Mouse (Mus musculus): Measurements from ENCODE around the gene Rfx2.

Rfx2 gene

DNA sequence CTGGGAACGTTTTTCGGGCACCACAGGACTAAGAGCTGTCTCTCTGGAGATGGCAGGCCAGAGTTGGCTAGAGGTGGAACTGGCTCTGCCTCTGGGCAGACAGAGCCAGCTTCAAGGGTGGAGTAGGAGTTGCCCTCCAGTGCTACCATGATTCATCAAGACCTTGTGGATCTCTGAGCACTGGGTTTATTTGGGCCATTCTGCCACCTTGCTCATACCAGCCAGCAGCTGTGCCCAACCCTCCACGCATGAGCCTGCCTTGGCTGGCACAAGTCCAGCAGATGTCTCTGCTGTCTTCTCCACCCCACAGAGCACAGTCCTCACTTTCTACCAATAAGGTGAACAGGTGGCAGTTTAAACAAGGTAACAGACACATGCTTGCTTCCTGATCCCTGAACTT, 41.9 kb downstream of the Rfx2 start:
- no peak for DNase-seq (ENCODE audit: low spot score in 2 of 2)

DNA sequence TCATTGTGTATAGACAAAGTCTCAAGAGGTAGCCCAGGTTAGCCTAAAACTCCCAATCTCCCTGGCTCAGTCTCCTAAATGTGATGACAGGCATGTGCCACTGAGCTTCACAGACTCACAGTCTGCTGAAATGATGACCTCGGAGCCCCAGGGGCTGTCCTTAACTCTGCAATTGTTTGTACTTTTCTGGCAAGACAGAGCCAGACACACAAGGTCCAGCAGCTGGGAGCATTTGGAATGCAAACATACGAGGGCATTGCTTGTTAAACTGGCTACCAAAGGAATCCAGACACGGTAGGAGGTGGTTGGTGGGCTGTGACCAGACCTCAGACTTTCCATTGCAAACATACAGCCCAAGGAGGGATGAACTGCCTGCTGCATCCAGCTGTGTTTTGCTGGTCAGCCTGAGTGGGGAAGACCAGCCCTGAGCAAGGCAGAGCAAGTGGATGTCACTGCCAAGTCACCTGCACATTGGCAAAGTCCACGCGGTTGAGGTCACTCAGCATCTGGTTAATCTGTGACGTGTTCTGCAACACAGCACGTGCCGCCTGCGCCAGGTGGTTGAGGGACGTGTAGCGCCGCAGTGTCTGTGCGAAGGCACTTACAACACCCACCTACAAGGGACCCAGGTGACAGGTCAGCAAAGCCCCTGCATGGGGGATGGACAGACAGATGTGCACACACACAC, 50.4 kb downstream of the Rfx2 start:
- no peak for DNase-seq (ENCODE audit: low spot score in 2 of 2)

DNA sequence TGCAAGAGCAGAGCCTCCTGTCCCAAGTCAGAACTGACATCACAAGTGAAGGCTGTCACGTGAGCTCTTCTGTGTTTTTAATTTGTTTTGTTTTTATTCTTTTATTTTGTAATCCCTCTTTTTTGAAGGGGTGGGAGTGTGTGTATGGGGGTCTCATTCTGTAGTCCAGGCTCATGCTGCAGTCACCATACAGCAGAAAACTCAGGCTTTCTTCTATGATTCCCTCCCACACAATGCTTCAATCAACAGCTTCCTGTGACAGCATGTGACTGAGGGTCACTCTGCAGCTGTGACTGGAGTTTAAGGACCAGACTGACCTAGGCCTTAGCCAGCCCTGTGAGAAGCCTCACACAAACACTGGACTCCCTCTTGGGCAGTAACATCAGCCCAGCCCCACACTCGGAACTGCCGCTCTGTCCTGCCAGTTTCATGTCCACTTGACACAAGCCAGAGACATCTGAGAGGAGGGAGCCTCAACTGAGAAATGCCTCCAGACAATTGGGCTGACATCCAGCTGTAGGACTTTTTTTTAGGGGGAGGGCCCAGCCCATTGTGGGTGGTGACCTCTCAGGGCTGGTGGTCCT, 51.9 kb downstream of the Rfx2 start:
- no peak for DNase-seq (ENCODE audit: low spot score in 2 of 2)

DNA sequence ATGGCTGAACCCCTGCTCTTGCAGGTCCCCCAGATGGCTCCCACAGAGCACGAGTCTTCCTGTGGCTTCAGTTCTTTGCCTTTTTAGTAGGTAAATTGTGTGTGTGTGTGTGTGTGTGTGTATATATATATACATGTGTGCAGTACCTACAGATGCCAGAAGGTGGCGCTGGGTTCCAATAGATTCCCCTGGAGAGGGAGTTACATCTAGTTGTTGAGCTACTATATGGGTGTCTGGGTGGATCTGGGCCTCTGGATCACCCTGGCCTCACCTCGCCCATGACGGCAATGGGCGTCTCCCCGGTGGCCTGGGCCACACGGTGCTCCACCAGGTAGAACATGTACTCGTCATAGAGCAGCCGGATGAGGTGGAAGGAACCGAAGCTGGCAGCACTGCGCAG, 53.2 kb downstream of the Rfx2 start:
- no peak for DNase-seq (ENCODE audit: low spot score in 2 of 2)

DNA sequence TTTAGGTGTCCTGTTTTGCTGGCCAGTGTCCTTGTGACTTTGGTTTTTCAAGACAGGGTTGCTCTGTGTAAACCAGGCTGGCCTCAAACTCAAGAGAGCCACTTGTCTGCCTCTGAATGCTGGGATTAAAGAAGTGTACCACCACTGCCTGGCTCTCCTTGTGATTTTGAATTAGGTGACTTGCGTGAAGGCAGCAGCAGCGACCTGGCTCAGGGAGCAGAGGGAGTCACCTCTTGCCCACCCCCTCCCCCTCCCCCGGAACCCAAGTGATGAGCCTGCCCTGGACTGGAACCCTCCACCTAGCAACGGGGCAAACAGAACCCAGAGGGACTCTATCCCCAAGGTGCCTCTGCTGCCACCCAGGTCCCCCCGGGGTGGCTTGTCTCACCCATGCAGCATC, 60.9 kb downstream of the Rfx2 start, which contains the start of gene Prr22:
Gene Prr22 (plus strand): TSS at position 301 of the 400 bp plus-strand sequence.
- no peak for DNase-seq (ENCODE audit: low spot score in 2 of 2)

DNA sequence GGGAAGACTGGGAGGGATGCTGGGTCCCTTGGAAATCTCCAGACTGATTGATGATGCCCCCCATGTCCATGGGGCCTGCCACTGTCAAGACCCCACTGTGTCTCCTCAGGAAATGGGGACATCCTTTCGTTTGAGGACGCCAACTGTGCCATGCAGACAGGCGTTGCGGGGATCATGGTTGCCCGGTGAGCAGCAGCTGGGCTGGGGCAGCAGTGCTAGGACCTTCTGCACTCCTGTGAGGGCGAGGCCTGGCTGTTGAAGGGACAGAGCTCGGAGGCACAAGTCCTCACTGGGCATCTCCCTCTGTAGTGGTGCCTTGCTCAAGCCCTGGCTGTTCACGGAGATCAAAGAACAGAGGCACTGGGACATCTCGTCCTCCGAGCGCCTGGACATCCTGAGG, 61.9 kb downstream of the Rfx2 start:
- DNase-seq (ENCODE audit: low spot score in 2 of 2) = no peak

DNA sequence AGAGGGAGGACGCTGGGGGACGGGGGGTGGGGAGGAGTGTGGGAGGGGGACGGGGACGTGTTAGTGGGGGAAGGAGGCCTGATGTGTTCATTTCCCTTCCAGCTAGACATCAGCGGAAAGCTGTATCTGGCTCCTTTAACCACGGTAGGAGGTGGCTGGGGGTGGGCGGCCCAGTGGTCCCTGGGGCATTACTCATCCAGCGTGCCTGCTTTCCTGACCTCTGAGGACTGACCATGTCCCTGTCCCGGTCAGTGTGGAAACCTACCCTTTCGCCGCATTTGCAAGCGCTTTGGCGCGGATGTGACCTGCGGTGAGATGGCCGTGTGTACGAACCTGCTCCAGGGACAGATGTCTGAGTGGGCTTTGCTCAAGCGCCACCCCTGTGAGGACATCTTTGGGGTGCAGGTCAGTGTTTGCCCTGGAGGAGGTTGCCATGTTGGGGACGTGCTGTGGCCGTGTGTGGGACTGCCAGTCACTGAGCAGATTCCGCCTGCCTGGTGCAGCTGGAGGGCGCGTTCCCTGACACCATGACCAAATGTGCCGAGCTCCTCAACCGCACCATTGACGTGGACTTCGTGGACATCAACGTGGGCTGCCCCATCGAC, 63.2 kb downstream of the Rfx2 start:
- DNase-seq (ENCODE audit: low spot score in 2 of 2) = no peak

DNA sequence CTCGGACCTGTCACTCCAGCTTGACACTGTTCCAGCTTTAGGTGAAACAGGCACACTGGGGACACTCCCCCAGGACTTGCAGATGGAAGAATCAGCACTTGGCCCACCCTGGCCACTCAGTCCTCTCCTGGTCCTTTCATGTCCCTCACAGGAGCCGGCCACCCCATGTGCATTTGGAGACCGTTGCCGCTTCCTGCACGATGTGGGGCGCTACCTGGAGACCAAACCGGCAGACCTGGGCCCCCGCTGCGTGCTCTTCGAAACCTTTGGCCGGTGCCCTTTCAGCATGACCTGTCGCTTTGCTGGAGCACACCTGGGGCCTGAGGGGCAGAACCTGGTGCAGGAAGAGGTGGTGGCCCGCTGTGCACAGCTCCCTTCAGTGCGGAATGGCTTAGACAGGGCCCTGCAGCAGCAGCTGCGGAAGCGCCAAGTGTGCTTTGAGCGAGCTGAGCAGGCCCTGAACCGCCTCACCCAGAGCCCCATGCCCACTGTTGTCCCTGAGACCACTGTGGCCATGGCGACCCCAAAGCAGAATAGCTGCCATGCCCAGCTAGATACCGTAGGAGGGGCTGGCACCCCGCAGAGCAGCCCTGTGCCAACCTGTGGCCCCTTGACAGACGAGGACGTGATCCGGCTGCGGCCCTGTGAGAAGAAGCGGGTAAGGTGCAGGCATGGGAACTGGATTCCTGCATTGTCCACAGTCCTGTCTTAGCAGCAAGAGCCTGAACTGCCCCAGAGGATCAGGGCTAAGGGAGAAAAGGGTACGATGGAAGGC, 64.0 kb downstream of the Rfx2 start:
- DNase-seq (ENCODE audit: low spot score in 2 of 2) = no peak

DNA sequence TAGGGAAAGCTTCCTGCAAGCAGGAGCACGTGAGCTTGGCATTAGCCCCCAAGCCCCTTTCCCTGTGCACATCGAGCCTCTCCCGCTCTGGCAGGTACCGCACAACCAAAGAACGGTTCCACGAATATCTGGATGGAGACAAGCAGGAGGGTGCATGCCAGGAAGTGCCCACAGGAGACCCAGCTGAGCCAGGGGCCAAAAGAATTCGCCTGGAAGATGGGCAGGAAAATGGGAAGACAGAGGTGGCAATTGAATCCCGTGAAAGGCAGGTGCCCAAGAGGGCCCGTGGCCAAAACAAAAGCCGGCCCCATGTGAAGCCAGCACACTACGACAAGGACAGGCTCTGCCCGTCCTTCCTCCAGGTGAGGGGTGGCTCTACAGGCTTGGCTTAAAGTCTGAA, 65.4 kb downstream of the Rfx2 start:
- DNase-seq (ENCODE audit: low spot score in 2 of 2) = no peak

DNA sequence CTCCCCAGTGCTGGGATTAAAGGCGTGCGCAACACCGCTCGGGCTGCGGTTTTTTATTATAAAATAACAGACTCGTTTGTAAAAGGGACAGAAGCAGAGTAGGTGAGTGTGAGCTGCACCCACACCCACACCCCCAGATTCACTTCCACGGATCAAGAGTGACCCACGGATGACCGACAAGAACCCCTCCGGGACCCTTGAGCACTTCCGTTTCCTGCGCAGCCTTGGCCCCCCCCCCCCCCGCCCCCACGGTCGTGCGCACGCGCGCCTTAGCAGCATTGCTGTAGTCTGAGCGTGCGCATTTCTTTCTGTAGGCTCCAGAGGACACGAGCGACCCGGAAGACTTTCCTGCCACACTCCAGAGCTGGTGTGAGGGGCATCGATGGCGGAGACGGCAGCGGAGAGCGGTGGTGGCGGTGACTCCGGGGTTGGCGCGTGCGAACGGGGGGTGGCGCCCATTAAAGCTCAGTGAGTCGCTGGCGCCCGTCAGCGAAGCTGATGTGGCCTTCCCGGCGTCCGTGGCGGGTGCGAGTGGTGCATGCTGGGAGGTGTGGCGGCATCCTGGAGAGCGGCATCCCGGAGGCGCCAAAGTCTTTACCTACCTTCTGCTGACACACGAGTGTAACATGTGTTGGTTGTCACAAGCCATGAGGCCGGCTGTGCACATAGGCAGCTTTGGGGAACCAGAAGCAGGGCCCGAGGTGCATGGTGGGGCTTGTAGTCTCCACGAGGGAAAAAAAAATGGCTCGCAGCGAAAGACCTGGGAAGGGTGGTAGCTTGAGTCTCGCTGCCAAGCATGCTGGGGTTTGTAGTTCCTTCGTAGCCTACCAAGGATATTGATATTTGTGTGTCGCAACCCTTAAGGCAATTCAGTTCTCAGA, 66.1 kb downstream of the Rfx2 start, which contains the start of gene Dus3l:
Gene Dus3l (plus strand): TSS at position 284 of the 881 bp plus-strand sequence.
- peak; percentile 86 to 90 for DNase-seq (ENCODE audit: low spot score in 2 of 2)

DNA sequence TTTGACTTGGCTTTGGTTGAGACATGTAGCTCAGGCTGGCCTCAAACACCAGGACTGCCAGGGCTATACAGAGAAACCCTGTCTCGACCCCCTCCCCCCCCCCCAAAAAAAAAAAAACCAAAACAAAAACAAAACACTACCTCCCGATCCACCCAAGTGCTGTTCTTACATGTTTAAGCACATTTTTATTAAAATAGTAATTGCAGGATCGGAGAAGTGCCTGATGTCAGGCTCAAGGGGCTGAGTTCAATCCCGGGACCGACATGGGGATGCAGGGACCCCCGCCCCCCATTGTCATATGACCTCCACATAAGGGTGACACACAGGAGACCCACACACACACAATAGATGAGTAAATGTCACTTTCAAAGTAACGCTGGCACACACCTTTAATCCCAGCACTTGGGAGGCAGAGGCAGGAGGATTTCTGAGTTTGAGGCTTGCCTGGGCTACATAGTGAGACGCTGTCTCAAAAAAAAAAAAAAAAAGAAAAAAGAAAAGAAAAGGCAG, 67.0 kb downstream of the Rfx2 start:
- DNase-seq (ENCODE audit: low spot score in 2 of 2) = no peak

DNA sequence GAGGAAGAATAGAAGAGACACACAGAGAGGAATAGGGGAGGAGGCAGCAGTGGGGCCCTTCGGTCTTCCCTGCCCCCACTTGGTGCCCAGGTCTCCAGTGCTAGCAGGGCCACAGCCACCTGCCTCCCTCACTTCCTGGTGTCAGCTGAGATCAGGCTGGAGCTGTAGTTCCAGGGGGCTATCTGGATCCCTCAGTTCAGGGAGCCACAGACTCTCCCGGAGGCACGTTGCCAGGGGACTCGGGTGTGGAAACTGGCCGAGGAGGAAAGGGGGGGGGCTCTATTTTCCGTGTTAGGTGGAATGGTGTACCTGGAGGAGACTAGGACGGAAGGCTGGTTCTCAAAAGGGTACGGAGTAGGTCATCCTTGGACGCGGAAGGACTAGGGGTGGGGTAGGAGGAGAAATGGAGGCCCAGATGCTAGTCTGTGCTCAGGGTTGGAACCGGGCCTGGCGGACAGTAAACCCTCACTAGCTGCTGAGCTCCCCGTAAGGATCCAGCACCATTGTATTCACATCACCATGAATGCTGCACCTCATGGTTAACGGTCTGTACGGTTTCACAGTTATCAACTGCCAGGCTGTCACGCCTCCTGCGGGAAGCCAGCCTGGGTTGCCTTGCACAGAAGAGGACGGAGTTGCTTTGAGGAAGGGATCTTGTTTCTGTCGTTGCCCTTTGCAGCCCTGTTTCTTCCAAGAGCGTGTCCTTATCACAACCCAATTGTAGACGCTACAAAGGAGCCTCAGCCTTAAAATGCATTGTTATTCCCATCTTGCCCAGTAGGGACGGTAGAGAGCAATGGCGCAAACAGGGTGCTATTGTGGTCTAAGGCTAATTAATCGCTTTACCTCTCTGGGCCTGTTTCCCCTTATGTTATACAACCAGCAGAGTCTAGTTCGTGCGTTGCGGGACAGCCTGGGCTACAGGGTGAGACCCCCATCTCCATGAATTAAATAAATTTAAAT, 67.8 kb downstream of the Rfx2 start:
- peak; percentile 67 to 74 for DNase-seq (ENCODE audit: low spot score in 2 of 2)

DNA sequence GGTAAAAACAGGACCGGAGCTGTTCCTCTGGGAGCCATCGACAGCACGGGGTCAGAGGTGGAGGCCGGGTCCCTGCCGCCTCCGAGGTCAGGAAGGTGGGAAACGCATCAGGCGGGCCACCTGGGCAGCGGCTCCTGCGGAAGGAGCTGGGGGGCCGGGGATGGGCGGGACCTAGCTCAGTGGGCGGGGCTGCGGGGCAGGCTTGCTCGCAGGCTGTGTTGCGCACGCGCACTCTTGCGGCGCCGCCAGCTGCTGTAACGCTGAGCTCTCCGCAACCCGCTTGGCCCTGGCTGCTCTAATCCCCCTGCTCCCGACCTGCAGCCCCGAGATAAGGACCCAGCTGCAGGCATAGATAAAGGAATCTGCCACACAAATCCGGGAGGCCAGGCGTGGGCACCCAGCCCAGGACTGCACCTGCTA, 68.8 kb downstream of the Rfx2 start:
- peak; percentile 88 to 90 for DNase-seq (ENCODE audit: low spot score in 2 of 2)

DNA sequence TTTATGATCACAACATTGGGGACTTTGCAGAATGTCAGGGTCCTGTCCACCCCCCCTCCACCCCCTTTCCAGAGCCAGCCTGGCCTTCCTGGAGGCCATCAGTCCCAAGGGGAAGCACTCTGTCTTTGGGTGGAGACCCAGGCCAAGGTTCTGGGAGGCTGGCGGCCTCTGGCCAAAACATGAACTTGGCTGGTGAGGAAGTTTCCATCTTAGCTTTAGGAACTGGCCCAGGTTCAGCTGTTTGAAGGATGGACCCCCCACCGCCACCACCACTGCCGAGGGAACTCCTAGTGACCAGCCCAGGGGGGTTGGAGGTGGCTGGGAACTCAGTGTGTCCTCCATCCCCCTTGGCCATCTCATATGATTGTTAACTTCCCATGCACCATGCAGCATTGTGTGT, 69.7 kb downstream of the Rfx2 start:
- DNase-seq (ENCODE audit: low spot score in 2 of 2) = no peak

DNA sequence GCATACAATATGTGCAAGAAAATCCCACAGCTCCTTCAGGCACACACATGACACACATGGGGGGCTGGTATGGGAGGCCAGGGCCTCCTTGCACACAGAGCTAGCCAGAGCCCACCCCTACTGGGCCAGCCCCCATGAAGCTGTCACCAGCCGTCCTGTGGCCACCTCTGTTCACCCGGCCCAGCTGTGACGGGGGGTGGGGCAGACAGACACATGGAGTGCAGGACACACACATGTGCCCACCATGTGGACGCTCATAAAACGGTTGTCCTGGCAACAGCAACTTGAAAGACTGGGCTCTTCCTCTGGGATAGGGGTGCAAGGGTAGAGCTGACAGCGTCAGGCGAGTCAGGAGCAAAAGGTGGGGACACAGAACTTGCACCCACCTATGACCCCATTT, 71.6 kb downstream of the Rfx2 start:
- DNase-seq (ENCODE audit: low spot score in 2 of 2) = no peak

DNA sequence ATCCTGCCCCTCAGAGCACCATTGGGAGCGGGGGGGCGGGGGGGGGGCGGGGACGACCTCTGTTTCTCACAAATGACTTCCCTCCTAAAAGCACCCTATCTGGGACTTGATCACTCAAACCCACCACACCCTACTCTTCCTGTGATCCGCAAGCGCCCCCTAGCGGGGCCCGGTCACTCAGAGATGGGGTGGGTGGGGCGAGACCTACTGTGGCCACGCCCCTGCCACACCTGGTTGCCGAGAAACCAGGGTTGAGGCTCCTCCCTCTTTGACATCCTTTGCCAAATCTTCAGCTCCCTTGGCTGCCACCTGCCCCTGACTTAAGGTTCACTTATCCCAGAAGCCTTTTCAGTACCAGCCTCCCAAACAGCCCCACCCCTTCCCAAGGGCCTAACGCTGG, 72.7 kb downstream of the Rfx2 start:
- DNase-seq (ENCODE audit: low spot score in 2 of 2) = peak; percentile 70 to 81

DNA sequence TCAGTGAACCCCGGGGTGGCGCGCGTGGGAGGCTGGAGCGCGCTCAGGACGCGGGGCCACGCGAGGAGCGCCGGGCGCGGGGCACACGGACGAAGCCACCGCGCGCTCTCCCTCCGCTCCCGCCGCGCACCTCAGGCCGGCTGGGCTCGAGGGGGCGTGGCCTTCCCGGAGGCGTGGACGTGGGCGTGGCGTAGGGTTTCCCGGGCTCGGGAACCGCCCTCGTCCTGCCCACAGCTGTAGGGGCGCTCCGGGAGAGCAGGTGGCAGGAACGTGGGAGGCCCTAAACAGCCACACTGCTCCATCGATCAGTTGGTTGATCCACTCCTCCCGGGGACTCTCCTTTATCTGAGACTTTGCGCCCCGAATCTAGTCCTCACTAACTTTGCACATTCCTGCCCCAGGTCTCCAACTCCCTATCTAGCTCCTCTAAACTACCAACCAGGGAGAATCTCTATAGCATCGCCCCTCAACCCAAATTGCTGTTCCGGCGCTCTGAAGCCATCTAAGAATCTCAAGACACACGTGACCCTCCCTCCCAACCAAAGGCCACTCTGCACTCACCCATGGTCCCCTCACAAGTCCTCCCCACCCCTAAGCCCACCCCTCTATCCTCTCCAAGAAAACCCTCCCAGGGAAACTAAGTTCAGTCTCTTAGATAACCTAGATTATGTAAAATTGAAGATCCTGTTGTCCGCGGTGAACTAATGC, 73.2 kb downstream of the Rfx2 start, which contains the start of gene Nrtn:
Gene Nrtn (minus strand): TSS at position 115 of the 708 bp plus-strand sequence.
- peak; percentile 53 to 71 for DNase-seq (ENCODE audit: low spot score in 2 of 2)

DNA sequence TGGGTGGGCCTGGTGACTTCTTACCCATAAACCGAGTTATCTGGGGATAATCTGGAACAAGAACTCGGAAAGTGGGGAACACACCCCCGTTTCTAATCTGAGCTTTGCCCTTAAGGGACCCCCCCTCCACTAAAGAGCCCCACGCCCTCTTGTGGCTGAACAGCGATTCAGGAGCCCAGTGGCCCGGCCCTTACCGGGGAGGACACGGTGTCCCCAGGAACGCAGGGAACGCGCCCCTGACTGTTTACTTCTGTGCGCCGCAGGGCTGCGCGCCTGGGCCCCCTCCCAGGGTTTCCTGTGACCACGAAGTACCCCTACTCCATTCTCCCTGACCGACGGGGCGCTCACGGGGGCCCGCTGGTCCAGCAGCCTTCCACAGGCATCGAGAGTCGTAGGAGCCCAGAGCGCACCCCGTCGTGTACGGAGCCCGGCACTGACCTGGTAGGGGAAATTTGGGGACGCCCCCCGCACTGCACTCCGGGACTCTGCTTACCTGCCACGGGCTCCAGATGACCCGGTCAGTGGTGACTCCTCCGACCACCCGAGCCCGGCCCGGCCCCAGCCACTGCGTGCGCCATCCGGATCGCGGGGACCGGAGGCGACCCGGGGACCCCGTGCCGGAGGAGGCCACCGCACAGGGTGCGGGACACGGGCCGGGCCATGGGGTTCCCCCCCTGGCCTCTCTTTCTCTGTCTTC, 74.0 kb downstream of the Rfx2 start:
- no peak for DNase-seq (ENCODE audit: low spot score in 2 of 2)
